Mouse (Mus musculus) E14TG2a.4 (cell line): Measurements from ENCODE around the gene Sowaha.

Experiments
- H3K27me3 ChIP-seq: 2 replicates; pipeline ENCODE4 v1.6.1; 2014; ENCODE audit warnings: low read length, control low read depth; ENCODE audit not compliant: insufficient read depth
- H3K36me3 ChIP-seq: 2 replicates; pipeline ENCODE4 v1.6.1; 2014; ENCODE audit warnings: low read length, control low read depth; ENCODE audit not compliant: insufficient read depth
- H3K4me1 ChIP-seq: replicated peaks from 2 replicates; pipeline ENCODE4 v1.6.1; 2014; ENCODE audit warnings: low read depth, low read length, control low read depth
- H3K4me3 ChIP-seq: replicated peaks from 2 replicates; pipeline ENCODE4 v1.5.1; 2014; ENCODE audit warnings: mild to moderate bottlenecking, low read length
- H3K9me3 ChIP-seq: 2 replicates; pipeline ENCODE4 v1.6.1; 2014; ENCODE audit warnings: low read length, control low read depth
- CTCF ChIP-seq: conservative IDR thresholded peaks from 2 replicates; pipeline ENCODE4 v1.5.1; 2014; ENCODE audit warnings: low read length
- NANOG ChIP-seq: IDR thresholded peaks from 2 replicates; pipeline ENCODE4 v1.6.1; 2014; ENCODE audit warnings: borderline replicate concordance, low read length, mixed read lengths
- POU5F1 ChIP-seq: IDR thresholded peaks from 2 replicates; pipeline ENCODE4 v1.6.1; 2014; ENCODE audit warnings: low read length, borderline replicate concordance

Sowaha gene

DNA sequence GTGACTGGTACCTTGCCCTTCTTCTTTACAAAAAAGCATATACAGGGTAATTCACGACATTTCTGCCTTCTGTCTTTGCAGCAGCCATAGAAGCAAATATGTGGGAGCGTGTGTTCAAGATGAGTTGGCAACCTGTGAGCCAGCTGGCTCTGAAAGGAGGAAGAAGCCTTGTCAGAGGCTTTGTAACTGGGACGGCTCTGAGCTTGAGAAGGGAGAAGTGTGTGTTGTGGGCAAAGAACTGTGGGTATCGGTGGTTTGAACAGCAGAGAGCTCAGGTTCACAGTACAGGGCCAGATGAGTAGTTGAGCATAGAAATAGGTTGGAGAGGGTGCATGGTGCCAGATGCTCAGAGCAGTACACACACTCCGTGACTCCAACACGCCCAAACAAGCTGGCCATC lies 16.9 kb upstream of the Sowaha start:
- TF ChIP-seq NANOG: no peak
- TF ChIP-seq CTCF: no peak
- TF ChIP-seq POU5F1: no peak
- peaks cover 13% of the 10 kb centered on the region for H3K4me1 ChIP-seq
- H3K9me3 ChIP-seq: no peaks in the 10 kb centered on the region

DNA sequence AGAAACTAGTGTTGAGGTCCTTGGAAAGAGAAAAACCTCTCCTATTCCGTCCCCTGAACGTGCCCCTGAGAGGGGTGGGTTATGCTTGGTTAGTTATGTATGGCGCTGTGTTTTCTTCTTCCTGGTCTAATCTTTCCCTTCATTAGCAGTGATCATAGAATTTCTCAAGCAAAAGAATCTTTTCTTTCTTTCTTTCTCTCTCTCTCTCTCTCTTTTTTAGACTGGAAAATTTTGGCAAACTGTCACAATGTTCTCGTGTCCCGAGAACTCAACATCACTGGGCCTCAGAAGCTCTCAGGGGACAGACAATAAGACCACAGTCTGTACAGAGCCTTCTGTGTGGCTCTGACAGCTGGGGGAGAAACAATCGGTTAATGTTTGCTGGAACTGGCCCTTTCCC lies 15.3 kb upstream of the Sowaha start:
- H3K27me3 ChIP-seq: peaks cover 29% of the 10 kb centered on the region

More for the DNA sequence above, 16.9 kb upstream of the Sowaha start:
- peaks cover 37% of the 10 kb centered on the region for H3K27me3 ChIP-seq
- no peak overlapping the region for H3K4me3 ChIP-seq
- H3K36me3 ChIP-seq: no peaks in the 10 kb centered on the region

DNA sequence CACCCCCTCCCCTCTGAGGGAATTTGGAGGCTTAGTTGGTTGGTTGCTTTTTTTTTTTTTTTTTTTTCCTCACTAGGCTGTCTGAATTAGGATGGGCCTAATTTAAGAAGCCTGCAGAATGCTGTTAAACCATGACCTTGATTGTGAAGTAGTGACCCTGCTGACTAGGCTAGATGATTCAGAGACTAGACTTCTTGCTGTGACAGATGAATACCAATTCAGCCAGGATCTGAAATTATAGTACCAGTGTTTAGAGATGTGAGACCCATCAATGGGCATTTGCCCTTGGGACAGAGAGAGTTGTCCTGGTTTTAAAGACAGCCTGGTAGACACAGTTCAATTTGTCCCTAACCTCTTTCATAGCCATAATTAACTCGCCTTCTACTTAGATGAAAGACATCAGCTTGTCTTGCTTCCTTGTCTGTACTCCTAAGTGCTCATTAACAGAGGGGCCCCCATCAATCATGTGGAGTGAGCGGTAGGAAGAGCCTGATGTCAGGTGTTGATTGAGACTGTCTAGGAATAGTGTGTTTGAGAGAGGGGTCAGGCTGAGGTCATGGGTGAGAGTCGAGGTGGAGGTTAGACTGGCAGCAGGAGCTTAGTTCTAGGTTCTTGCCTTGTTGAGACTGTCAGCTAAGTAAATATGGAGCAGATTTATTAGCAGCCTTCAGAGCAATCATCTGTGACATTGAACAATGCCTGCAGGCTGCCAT lies 13.3 kb upstream of the Sowaha start:
- Histone ChIP-seq H3K36me3 (no peaks in the 10 kb centered on the region), H3K27me3 (peaks cover 18% of the 10 kb centered on the region), H3K9me3 (no peaks in the 10 kb centered on the region), H3K4me3 (no peak overlapping the region), H3K4me1 (peaks cover 7% of the 10 kb centered on the region; the same call in 1 of the 2 replicates)
- TF ChIP-seq NANOG (peak; percentile 66; the same call in 1 of the 2 replicates), POU5F1 (no peak)

More for the DNA sequence above, 15.3 kb upstream of the Sowaha start:
- TF ChIP-seq POU5F1 (no peak), CTCF (no peak), NANOG (no peak)
- H3K4me1 ChIP-seq: peaks cover 8% of the 10 kb centered on the region
- no peak overlapping the region for H3K4me3 ChIP-seq
- H3K36me3 ChIP-seq: no peaks in the 10 kb centered on the region
- H3K9me3 ChIP-seq: no peaks in the 10 kb centered on the region

DNA sequence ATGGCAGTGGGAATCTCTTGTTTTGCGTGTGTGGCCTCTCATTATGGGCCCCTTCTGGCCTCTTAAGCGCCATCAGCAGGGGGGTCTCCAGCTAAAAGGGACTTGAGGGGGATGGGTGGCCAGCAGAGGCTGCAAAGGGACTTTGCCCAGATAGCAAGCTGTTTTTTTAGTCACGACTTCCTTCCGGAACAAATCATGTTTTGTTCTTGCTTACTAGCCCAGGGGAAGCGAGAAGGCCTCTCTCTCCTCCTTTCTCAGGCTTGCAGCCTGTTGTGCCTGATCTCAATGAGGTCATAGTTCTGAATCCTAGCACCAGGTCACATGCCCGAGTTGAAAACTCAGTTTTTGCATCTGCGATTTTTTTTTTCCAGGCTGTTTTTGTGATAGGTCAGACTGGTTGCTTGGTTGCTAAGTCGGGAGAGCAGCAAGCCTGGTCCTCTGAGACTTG lies 11.9 kb upstream of the Sowaha start:
- Histone ChIP-seq H3K27me3 (peaks cover 23% of the 10 kb centered on the region), H3K4me3 (no peak overlapping the region), H3K36me3 (no peaks in the 10 kb centered on the region), H3K4me1 (peaks cover 14% of the 10 kb centered on the region), H3K9me3 (no peaks in the 10 kb centered on the region)
- TF ChIP-seq CTCF: no peak
- no peak for TF ChIP-seq NANOG
- no peak for TF ChIP-seq POU5F1

DNA sequence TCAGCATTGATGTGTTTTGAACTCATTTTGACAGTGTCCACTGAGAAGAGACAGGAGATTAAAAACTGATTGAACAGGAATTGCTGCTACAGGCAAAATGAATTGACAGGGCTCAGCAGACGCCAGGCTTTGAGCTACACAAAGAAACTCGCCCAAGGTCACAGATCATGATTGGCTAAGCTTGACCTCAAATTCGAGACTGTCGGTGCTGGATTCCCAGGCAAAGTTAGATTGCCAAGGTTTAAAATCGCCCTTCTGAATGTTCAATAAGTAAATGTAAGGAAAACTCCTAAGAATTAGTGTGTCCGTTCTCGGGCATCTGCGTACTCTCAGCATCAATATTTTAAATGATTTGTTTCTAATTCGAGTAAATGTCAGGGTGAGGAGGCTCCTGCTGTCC lies 9.3 kb upstream of the Sowaha start:
- Histone ChIP-seq H3K27me3 (peaks cover 30% of the 10 kb centered on the region), H3K4me1 (peaks cover 25% of the 10 kb centered on the region), H3K36me3 (no peaks in the 10 kb centered on the region), H3K9me3 (no peaks in the 10 kb centered on the region), H3K4me3 (no peak overlapping the region)
- no peak for TF ChIP-seq NANOG
- no peak for TF ChIP-seq CTCF
- no peak for TF ChIP-seq POU5F1

DNA sequence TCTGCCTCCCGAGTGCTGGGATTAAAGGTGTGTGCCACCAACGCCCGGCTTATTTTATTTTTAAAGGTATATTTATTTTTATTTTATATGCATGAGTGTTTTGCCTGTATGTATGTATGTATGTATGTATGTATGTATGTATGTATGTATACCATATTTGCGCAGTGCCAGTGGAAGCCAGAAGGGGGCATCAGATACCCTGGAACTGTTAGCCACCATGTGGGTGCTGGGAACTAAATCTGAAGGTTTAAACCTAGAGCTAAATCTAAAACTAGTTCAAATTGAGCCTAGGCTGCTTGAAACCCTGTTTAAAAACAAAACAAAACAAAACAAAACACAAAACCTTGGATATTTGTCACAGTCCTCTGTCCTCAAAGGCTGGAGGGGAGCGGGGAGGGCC lies 8.9 kb upstream of the Sowaha start:
- no peaks in the 10 kb centered on the region for H3K9me3 ChIP-seq
- no peaks in the 10 kb centered on the region for H3K36me3 ChIP-seq
- H3K4me3 ChIP-seq: no peak overlapping the region
- H3K4me1 ChIP-seq: peaks cover 25% of the 10 kb centered on the region
- TF ChIP-seq NANOG: no peak
- TF ChIP-seq CTCF: peak; percentile 60
- H3K27me3 ChIP-seq: peaks cover 30% of the 10 kb centered on the region

DNA sequence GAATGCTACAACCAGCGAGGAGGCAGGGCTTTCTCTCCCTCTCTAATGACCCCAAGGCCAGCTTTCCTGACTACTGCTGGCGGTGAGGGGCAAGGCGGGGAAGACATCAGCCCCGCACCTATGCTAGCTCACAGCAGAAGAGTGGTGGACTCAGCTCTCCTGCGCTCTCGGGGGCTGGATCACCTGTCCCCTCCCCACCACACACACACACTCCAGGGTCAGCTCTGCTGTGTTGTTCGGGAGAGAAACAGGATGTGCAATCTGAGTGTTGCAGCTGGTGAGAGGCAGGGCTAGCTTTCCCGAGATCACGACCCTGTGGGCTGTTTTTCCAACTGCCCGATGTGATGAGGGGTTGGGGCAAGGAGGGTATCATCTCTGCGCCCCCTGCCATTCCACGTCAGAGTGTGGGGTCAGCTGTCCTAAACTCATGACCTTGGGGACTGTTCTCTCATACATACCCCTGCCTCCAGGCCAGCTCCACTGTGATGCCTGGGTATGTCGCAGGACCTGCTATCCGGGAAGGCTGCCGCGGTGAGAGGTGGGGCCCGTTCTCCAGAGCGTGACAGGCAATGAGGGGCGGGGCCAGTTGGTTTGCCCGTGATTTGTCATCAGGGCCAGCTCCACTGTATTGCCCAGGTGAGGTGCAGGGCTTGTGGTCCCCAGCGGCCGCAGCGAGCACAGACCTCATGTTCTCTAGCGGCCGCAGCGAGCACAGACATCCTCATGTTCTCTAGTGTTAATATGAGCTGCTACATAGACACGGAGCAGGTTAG lies 6.9 kb upstream of the Sowaha start:
- Histone ChIP-seq H3K4me1 (peaks cover 21% of the 10 kb centered on the region), H3K9me3 (no peaks in the 10 kb centered on the region), H3K36me3 (no peaks in the 10 kb centered on the region), H3K4me3 (peak overlapping the region; percentile 71), H3K27me3 (peaks cover 42% of the 10 kb centered on the region)
- TF ChIP-seq CTCF (no peak), NANOG (no peak), POU5F1 (no peak)

DNA sequence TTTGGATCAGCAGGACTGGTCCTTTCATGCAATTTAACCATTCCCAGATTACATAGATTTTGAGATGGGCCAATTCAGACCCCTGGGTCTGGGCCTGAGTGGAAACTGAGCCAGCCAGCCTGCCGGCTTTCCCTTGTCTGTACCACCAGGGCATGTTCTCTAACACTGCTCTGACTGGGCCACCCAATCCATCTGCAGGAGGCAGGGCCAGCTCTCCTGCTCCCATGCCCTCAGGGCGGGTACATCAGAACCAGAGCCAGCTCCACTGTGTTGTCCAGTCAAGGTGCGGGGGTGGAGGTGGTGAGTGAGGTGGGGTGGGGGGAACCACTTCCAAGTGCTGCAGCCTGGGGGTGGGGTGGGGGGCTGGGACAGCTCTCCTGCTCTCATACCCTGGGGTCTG lies 6.3 kb upstream of the Sowaha start:
- peaks cover 45% of the 10 kb centered on the region for H3K27me3 ChIP-seq
- TF ChIP-seq NANOG (no peak), POU5F1 (no peak), CTCF (no peak)

DNA sequence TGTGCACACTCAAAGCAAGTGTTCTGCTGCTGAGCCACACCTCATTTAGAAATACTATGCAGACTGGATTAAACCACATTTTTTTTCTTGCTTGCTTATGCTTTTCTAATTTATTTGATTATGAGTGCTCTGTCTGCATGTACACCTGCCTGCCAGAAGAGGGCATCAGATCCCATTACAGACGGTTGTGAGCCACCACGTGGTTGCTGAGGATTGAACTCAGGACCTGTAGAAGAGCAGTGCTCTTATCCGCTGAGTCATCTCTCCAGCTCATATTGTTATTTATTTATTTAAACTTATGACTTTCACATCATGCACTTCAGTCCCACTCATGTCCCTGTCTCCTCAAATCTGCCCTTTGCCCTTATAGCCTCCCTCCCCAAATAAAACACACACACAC lies 5.6 kb upstream of the Sowaha start:
- Histone ChIP-seq H3K4me1 (peaks cover 17% of the 10 kb centered on the region), H3K36me3 (no peaks in the 10 kb centered on the region), H3K4me3 (no peak overlapping the region), H3K27me3 (peaks cover 51% of the 10 kb centered on the region), H3K9me3 (no peaks in the 10 kb centered on the region)
- TF ChIP-seq NANOG: no peak
- peak; percentile 78 for TF ChIP-seq CTCF

More for the DNA sequence above, 6.3 kb upstream of the Sowaha start:
- no peaks in the 10 kb centered on the region for H3K36me3 ChIP-seq
- peaks cover 17% of the 10 kb centered on the region for H3K4me1 ChIP-seq
- H3K4me3 ChIP-seq: peak overlapping the region; percentile 71
- H3K9me3 ChIP-seq: no peaks in the 10 kb centered on the region
